Mouse (Mus musculus): Measurements from ENCODE around the gene Xirp1. TPM values are rescaled to one million over a fixed set of nuclear protein-coding genes. Genes with fewer than 3 reads are reported as not detected.
A peak's percentile ranks its signal among the peaks of the same experiment; 100 is the strongest.

The Xirp1 gene
- total RNA-seq, 4 experiments from 2014 or later: 68.7 to 171 (median 104) TPM

DNA sequence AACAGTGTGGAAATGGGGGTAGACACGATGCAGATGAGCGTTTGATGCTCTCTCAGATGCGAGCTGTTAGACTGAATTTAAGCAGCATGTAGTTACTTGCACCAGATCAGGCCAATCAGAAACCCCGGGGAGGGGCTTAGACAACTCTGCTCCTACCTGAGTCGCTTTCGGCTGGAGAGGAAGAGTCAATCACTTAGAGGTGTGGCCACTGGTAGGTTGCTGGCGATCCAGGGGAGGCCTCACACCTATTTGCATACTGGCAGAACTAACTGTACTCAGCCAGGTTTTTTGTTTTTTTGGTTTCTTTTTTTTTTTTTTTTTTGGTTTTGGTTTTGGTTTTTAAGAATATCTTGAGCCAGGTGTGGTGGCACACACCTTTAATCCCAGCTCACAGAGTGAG, 35.1 kb downstream of the Xirp1 start:
- DNase-seq (ENCODE audit: low spot score in 2 of 2): no peak

DNA sequence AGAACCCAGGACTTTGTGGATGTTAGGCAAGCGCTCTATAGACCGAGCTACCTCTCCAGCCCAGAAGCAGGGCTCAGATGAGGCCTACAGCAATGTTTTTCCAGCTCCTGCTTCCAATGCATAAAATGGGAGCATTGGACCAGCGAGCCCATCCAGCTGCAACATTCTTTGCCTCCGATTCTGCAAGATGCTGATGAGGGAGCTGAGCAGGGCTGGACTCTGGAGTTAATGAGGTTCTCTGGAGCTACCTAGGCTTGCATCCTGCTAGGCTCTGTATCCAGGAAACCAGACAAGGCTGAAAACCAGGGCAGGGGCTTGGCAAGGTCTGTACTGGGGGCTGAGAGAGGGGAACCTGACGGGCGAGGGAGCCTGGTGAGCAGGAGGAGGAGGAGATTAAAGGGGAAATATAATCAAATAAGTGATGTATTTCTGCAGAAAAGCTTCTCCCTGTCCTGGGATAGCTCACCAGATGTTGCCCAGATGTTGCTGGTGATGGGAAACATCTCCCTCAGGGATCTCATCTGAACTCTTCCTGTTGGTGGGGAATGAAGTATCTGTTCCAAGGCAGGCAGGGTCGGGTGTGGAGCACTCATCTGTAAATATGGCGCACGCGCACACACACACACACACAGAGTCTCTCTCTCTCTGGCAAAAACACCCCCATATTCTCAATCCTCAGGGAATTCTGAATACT, 37.4 kb downstream of the Xirp1 start:
- DNase-seq (ENCODE audit: low spot score in 2 of 2): no peak

DNA sequence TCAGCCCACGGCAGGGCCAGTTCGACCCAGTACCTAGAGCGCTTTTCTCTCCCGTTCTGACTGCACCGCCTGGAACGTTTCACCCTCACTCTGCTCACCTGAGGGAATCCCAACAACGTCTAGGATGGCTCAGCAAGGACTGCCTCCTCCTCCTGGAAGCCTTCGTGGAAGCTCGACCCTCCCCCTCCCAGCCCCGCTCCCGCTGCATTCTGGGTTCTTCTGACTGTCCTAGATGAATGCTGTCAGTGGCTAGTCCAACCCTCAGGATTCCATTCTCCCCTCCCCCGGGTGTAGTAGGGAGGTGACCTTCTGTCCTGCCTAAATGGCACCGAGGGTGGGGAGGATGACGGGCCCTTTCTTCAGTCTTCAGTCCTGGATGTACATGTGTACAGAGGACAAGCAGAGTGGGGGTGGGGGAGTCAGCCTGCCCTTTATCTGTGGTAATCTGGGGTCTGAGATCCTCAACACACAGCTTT, 38.8 kb downstream of the Xirp1 start, which contains the start of gene Csrnp1:
Csrnp1 (minus strand) TSS at position 123 of the 476 bp plus-strand sequence.
- DNase-seq (ENCODE audit: low spot score in 2 of 2): no peak

DNA sequence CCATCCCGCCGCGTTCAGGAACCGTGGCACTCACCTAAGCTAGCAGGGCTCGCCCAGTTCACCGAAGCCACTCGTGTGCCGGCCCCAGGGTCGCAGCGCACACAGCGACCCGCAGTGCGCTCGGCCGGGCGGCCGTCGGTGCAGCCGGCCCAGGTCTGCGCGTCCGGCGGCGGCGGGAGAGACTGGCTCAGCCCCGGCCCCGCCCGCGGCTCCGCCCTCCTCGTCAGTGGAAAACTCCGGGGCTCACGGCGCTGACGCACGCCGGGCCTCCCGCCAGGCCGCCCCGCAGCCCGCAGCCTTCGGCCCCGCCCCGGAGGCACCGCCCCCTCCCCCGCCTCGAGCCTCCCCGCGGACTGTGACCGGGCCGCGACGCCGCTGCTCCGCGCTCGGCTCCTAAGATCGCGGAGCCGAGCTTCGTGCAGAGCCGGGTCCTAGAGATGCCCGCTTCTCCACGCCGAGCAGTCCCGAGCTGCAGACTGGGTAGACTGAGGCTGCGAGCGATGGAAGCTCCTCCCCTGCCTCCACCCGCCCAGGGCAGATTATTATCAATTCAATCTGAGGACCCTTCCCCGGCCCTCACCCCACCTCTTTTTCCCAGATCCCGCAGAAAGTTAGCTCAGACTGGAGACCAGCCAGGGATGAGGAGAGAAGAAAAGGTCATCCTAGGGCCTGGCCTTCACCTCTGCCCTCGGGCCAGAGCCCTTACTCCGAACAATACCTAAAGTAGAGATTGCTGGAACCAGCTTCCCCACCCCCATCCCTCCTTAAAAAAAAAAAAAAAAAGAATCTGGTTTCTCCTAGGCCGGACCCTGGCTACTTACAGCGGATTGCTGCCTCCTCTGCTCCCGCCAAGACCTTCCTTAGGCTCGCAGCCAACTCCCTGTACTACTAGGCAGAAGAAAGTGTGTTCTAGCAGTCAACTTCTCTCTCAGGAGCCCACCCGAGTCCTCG, 39.5 kb downstream of the Xirp1 start:
- peak; percentile 85 to 89 for DNase-seq (ENCODE audit: low spot score in 2 of 2)

DNA sequence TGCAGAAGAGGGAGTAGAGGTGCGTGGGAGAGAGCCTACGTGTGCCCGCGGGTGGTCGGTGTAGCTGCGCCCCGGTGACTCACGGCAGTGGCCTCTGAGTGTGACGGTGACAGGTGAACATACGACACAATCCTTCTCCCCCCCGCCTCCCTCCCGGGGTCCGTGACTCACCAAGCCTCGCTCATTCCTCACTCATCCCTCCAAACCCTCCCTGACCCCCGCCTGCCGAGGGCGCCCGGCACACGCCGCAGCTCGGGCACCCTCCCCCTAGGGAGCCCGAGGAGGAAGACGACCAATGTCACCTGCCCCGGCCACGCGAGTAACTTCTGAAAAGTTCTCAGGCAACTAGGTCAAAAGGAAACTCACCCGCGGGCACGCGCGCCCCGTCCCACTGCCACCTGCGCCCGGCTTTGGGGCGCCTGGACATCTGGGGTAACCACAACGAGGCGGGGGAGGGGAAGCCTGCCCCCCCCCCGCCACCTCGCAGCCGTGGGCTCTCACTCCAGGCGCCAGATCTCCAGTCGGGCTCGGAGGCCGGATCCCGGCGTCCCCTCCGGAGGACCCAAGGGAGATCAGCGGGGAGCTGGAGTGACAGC, 40.3 kb downstream of the Xirp1 start:
- DNase-seq (ENCODE audit: low spot score in 2 of 2): peak in 1 of 2 experiments; percentile 31

DNA sequence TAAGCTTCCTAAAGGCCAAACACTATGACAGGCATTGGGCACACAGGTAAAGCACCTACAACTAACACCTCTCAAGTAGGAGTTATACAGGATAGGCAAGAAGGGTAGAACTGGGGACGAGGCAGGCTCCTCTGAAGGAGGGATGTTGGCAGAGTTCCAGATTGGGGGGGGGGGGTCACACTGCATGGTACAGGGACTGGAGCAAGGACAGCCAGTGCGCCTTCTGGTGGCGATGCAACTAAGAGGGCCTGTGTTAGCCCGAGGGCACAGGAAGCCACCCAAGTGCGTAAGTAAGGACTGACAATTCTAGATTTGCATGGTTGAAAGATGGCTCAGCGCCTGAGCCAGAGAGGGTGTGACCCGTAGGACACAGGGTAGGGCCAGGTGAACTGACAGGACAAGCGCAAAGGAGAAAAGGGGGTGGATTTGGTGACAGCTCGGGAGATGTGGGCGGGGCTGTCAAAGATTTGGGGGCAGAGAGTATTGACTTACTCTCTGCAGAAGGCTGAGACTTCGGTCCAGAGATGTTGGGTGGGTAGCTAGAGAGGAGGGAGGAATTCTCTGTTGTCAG, 41.1 kb downstream of the Xirp1 start:
- no peak for DNase-seq (ENCODE audit: low spot score in 2 of 2)

DNA sequence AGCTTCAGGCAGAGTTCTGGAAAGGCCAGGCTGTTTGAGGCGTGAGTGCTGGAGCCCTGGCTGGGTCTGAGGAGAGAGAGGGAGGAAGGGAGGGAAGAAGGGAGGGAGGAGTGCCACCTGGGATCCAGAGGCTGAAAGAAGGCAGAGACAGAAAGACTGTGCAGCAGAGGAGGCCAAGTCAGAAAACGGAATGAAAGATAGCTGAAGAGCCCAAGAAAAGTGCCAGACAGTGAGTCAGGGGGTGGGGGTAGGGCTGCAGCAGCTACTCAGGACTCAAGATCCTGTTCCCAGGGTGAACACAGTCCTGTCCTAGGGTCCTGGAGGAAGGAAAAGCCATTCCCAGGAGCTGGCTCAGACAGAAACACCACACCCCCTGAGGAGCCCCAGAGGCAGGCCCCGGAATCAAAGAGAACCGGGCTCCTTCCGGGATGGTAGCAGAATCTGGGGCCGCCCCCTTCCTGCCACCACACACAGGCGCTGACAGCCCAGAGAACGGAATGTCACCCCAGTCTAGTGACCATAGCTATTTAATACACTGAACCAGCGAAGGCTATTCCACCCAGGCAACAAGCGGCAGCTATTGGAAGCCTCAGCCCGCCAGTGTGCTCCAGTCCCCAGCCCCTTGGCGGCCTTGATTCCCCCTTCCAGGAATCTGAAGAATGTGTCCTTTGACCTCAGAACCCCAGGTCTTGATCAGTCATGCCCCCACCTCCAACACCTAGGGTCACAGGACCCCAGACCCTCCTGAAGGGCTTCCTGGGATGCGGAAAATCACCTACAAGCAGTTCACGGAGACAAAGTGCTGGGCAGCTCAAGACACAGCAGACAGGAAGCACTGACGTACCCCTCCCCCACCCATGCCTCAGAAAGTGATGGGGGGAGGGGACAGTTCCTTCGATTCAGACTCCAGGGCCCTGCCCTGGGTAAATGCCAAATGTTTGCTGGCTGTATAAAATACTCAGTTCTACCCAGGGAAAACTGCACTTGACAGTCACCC, 41.9 kb downstream of the Xirp1 start:
- DNase-seq (ENCODE audit: low spot score in 2 of 2): peak; percentile 43 to 52

DNA sequence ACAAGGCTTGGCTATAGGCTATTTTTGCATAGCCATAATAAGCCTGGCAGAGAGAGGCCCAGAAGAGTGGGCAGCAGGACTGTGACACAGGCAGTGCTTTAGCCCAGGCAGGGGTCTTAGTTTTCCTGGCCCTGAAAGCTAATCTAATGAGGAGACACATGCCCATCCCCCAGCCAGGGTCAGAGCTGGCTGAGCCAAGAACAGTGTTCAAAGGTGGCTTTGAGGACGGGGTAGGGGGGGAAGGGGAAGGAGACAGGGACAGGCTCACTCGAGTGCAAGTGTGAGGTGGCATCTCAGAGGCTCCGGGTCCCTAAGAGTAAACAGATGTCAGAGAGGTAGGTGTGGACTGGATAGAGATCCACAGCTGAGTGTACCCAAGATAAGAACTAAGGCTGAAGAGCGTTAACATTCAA, 42.6 kb downstream of the Xirp1 start:
- no peak for DNase-seq (ENCODE audit: low spot score in 2 of 2)

DNA sequence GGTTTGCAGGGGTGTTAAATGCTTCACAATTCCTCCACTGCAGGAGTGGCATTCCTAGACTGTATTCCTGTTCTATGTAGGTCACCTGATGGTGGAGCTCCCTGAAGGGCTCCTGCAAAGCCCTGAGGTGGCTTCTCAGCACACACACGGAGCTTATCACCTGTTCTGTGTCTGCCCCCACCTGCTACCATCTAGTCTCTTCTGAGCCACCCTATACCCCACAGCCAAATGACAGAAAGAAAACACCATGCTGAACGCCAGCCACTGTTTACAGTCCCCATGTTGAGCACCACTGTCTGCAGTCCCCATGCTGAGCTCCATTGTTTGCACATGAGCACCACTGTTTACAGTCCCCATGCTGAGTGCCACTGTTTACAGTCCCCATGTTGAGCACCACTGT, 43.6 kb downstream of the Xirp1 start:
- no peak for DNase-seq (ENCODE audit: low spot score in 2 of 2)

DNA sequence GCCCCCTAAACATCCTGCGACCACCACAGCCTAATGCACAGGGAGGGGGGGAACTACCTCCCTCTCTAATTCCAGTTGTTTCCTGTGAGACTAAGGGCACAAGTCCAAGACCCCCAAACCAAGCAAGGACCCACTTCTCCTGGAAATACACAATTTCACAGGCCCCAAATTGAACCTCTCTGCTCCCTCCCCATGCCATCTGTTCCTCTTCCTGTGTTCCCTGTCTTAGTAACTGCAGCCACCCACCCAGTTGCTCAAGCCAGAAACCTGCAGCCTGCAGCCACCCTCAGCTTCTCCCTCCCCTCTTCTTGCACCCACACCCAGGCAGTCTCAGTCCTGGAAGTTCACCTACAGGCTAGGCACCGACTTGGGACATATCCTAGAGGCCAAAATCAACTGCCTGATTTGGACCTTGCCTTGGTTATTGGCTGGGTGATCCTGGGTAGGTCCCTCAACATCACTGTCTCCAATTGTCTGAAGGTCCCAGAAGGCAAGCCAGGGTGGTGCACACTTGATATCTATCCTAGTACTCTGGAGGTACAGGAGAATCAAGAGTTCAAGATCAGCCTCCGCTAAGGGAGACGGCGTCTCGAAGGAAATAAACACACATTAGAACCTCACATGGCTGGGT, 44.5 kb downstream of the Xirp1 start:
- DNase-seq (ENCODE audit: low spot score in 2 of 2): no peak

DNA sequence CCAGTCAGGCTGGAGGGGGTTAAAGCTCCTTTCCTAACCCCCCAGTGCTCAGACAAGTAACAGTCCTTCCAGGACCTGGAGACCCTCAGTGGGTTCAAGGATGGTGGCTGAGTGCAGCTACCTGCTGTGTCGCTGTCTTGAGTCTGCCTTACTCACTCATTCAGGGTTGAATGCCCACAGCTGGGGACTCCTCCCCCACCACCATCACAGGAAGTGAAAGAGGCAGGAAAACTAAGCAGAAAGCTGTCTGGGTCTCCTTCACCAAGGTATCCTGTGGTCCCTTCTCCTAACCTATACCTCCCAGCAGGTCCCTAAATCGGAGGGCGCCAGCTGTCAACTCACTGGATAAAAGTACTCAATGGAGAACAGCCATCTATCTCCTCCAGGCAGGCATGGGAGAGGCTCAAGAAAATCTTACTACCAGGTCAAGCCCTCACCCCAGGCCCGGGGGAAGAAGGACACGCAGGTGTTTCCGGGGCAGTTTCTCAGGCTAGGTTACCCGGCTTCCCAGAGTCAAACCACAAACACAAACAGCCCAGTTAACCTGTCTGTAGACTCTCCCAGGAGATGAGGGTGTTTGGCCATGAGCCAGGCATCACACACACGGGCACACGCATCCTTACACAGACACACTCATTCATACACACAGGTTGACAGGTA, 45.1 kb downstream of the Xirp1 start:
- no peak for DNase-seq (ENCODE audit: low spot score in 2 of 2)

DNA sequence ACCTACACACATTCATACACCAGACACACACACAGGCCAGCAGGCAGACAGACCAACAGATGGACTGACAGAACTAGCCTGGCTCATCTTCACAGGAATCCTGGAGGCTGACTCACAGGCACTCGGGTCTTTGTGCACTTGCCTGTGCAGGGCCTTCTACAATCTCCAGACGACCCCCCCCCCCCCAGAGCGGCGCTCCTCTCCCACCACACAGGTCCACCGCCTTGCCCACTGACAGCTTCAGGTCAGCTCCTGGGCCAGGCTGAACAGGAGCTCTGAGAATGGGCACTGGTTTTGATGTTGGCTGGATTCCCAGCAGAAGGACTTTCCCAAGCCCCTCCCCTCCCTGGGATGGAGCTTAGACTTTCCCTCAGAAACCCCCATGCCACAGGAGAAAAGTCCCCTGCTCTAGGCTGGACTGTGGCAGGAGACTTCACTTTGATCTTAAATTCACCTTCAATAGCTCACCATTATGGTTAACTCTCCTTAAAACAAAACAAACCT, 45.8 kb downstream of the Xirp1 start:
- no peak for DNase-seq (ENCODE audit: low spot score in 2 of 2)

DNA sequence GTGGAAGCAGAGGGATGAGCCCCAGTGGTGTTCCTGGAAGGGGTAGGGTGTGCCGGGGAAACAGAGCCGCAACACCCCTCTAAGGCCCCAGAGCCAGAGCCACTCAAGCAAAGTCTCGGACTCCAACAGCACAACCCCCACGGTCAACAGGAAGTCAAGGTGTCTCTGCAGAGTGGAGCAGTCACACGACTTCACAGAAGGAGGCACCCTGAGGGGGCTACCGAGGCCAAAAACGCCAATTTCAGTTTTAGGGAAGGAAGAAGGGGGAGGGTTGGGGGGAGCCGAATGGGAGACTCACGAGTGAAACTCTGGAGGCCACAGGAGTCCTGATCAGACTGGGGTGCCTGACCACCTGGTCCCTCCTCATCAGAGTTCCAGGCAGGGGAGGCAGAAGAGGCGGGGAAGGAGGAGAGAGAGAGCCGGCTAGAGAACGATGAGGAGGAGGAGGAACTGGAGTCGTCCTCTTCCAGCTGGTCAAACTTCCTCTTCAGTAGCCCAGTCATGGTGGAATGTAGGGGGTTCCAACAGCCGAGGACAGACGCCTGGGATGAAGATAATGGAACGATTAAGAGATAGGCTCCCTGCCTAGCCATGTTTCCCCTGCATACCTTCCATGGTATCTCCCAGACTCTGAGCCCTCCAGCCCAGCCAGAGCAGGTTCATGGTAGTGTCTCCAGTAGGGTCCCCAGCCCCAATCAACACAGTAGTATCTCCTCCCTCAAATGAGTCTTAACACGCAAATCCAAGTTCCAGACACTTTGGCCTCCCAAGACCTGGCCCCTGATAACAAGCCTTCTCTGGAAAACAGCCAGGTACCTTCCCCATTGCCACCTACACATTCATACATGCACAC, 46.5 kb downstream of the Xirp1 start:
- no peak for DNase-seq (ENCODE audit: low spot score in 2 of 2)

DNA sequence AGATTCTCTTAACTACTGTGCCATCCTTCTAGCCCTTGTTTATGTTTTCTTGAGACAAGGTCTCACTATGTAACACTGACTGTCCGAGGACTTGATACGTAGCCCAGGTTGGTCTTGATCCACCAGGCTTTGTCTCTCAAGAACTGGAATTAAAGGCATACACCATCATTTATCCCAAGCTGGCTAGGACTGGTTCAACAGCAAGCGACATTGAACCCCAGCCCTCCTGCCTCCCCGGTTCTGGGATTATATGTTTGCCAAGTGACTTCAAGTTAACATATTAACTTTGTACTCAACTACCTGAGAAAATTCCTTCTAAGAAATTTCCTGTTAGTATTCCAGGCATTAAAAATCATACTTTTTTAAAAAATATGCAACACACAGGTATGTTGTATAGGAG, 48.1 kb downstream of the Xirp1 start:
- DNase-seq (ENCODE audit: low spot score in 2 of 2): no peak

DNA sequence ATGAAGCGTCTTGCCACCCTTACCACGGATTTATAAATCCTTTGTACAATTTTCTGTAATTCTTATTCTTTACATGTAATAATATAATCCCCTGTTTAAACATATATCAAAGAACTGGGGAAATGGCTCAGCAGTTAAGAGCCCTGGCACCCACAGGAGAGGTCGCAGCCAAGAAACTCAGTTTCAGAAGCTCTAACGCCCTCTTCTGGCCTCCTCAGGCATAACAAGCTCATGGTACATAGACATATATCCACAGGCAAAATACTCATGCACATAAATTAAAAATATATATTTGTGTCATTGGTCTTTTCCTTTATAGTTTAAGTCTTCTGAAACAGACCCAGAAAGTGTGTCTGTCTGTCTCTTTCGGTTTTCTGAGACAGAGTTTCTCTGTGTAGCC, 48.8 kb downstream of the Xirp1 start:
- no peak for DNase-seq (ENCODE audit: low spot score in 2 of 2)

DNA sequence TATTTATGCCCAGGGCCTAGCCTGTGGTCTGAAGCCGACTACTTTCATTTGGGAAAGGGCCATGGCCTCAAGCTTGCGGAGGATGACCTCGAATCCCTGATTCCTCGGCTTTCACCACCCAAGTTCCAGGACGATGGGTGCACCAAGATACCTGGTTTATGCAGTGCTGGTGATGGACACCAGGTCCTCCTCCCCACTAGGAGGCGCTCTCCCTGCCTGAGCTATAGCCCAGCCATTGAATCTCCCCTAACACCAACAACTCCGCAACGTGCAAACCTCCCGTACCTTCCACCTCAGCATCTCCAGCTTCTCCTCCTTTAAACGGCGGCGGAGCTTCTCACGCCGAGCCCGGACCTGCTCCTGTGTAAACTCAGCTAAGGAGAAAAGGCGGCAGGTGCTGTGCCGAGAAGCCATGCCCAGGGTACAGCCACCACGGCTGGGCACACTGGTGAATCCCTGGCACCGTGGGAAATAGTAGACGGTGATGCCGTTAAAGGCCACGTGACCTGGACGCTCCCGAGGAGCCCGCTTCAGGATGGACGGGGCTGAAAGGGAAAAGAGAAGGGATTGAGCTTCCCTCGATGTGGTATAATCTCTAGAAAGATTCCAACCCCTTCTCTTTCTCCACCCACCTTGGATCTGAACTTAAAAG, 49.4 kb downstream of the Xirp1 start:
- DNase-seq (ENCODE audit: low spot score in 2 of 2): no peak

DNA sequence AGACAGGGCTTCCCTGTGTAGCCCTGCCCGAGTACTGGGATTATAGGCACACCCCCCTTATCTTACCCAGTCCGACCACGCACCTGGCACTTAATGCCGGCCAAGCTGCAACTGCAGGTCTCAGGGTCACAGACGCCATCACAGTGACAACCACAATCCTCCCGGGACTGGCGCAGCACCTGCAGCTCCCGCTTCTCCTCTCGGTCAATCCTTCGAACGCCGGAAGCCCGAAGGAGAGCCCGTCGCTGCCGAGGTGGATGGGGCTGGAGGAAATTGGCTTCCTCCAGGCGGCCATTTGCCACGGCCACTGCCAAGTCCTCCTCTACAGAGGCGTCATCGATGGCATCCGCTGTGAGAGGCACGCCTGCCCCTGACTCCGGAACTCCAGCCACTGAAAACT, 50.1 kb downstream of the Xirp1 start:
- no peak for DNase-seq (ENCODE audit: low spot score in 2 of 2)

DNA sequence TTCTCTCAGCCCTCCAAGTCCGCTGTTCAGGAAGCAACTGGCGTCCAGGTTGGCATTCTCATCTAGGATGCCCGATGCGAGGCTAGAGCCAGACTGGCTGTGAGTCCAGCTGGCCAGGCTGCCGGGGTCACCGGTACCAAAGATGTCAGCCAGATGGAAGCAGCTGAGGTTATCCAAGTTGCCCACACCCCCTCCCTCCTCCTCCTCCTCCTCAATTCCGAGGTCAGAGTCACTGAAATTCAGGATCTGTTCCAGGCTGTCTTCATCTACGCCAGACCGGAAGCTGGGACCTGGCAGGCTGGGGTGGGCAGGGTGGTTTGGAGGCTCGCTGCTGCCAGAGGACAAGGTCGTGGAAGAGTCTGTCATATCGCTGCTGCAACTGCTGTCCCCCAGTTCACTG, 50.8 kb downstream of the Xirp1 start:
- peak; percentile 32 to 70 for DNase-seq (ENCODE audit: low spot score in 2 of 2)
